Mouse (Mus musculus) fibroblast of lung, adult 2 months (primary cell): ENCODE measurements around the gene Sell.
"Not testable (repeated sequence)": the region's sequence is repeated elsewhere in the genome, so short reads cannot be mapped to it uniquely, and the experiment has no call there.

ENCODE experiments used
- DNase-seq: peaks from one replicate; pipeline ENCODE4 v3.0.0-alpha.2; 2011; ENCODE audit warnings: low read depth

Gene Sell

DNA sequence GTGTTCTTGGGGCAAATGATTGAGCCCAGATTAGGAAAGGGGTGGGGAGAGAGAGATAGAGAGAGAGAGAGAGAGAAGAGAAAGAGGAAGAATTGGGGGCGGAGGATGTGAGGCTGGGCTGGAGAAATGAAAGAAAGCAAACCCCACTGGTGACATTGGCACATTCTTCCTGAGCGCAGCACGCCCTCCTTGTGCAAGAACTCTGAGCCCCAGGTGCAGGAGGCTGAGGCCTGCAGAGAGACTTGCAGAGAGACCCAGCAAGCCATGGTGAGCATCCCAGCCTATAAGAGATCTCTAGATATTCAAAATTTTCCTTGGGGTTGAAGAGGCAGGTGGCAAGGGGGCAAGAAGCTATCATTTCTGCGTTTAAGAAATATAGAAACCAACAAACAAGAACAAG is at the start of gene Sell:
Gene Sell (plus strand): TSS at position 58 of the 400 bp plus-strand sequence.
- DNase-seq, result no peak

- DNase-seq, result no peak
Observed at GRCm38 (mm10) chr1:164014616-164015015, 47.2 kb upstream of the Sell start.

DNA sequence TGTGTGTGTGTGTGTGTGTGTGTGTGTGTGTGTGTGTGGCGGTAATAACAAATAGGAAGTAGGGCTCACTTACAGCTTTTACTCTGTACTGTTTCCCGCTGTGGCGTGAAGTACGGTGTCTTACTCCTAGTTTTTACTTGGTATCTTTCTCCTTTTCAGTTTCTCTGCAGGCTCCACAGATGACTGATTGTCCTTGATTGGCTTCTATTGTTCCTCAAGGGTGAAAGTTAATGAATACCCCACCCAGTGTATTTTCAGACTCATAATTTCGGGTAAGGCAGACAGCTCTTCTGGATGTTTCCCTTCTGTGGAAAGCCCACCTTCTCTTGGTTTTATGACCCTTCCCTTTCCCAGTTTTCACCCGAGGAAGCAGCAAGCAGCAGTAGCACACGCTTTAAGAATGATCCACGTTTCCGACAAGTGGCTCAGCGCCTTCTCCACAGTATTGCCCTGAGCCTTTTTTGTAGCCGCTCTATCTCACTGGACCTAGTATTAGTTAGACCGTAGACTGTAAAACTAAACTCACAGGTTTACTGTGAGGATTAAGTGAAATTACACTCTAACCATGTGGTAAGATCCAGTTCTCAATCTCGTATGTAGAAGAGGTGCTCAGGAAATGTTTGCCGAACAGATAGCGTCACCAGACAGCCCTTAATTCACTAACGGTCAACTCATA is 43.4 kb upstream of the Sell start:
- DNase-seq, result no peak

- DNase-seq, result no peak
Observed at GRCm38 (mm10) chr1:164019789-164020188, 42.0 kb upstream of the Sell start.

DNA sequence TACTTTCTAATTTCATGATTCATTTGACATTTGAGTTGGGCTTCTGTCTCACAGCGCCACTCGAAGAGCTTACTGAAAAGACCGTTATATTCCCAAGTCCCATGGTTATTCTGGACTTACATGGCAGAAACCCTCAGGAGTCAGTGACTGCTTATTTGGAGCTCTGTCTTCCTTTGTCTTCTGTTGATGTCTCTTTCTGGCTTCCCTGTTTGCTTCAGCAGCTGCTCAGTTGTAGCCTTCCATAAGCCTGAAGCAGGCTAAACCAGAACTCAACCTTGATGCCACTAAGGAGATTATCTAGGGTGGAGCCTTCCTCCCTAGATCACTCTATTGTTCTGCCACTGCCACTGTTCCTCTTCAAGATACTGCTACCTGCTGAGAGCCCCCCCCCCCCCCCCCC is 41.0 kb upstream of the Sell start:
- not testable (repeated sequence) for DNase-seq

- not testable (repeated sequence) for DNase-seq
Observed at GRCm38 (mm10) chr1:164022106-164022505, 39.7 kb upstream of the Sell start.

GRCm38 (mm10) chr1:164025685-164026084 is 36.1 kb upstream of the Sell start:
- DNase-seq, result no peak

DNA sequence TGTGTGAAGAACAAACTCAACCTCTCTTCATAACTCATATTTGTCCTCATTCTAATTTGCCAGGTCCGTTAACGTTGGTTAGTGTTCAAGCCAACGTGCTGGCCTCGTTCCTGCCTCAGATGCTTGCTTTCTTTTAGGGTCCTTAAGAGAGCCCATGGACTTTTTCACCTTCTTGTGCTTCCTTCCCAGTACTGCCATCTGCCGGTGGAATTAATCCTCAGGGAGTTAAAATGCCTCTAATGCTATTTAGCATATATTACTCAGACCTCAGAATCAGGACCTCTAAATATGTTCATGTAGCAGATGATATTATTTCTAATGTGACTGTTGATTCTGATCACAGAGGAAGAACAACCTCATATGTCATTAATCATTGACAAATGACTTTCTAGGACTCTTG is 34.4 kb upstream of the Sell start:
- DNase-seq, result no peak

DNA sequence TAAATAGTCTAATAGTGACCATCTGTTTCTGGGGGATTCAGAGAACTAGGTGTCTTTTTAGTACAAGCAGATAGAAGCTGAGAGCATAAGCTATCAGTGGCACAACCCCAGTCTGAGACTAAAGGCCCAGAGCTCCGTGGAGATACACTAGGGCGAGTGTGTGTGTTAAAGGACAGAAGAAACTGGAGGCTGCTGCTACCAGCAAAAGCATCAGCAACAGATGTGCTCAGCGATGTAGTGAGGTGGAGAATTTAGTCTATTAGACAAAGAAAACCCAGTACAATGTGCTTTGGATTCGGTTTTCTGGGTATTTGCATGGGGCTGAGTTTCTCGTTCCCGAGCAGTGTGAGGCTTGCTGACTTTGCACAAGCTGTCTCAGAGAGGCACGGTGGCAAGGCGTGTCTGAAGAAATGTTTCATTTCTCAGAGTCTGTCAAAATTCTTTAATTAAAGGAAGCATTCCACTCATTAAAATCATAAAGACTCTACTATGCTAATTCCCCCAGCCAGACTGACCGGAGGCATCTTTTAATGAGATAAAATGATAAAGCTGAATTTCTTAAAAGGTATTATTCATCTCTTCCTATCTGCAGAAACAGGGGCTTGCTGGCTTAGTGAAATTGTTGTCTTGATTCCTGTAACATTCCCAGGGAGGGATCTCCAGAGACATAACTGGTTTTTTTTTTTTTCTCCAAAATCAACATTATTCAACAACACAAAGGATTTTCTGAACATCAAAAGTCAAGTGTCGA is 21.2 kb upstream of the Sell start:
- no peak for DNase-seq

- DNase-seq, result no peak
Observed at GRCm38 (mm10) chr1:164043549-164043948, 18.2 kb upstream of the Sell start.

DNA sequence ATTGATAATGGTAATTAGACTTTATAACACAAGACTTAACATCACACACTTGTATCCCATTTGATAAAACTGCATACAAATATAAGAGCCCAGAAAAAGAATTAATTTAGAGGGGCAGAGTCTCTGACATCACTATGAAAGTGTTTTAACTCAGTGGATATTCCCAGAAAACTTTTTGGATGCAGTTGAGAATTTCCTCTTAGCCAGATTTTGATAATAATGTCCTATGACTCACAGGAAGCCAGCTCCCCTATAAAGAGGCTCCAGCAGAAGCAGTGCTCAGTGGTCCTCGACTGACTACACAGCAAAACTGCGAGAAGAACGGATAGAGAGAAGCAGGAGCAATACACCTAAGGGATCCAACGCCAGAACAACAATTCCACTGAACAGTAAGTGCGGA is 13.8 kb upstream of the Sell start, which contains the start of gene Sele:
Gene Sele (plus strand): TSS at position 301 of the 400 bp plus-strand sequence.
- no peak for DNase-seq

DNA sequence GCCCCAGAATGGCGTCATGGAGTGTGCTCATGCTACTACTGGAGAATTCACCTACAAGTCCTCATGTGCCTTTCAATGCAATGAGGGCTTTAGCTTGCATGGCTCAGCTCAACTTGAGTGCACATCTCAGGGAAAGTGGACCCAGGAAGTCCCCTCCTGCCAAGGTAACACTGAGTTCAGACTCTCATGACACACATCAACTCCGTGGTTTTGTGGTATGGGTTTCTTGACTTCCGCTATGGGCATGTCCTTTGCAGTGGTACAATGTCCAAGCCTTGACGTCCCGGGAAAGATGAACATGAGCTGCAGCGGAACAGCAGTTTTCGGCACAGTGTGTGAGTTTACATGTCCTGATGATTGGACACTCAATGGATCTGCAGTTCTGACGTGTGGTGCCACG is 8.2 kb upstream of the Sell start:
- no peak for DNase-seq

DNA sequence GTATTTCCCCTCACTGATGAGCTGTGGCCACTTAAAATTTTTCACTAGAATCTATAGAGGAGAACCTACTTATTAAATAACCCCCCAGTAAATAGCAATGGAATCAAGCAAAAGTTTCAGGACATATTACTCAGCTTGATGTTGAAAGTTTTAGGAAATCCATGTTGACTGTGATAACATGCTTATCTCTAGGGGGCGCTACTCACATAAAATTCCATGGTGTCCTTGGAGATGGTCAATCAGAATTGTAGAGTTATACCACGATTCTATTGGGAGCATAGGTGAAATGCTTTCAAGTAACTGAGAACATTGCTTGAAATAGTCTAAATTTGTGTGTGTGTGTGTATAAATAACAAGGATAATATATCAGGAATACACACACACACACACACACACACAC is 7.0 kb upstream of the Sell start:
- no peak for DNase-seq

DNA sequence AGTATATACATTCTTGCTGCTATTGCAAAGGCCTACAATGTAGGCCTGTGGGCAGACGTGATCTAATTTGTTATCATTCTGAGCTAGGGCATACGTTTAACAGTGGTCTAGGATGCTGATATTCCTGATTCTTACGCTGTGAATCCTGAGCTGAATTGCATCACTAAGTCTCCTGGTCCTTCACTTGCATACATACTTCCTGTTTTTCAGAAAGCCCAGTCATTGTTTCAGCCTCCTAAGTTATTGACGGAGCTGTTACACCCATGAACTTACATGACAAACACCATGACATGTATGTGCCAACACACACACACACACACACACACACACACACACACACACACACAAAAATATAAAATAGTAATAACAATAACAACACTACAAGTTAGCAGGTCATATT is 1.7 kb upstream of the Sell start:
- DNase-seq, result no peak

GRCm38 (mm10) chr1:164061278-164061677 is 504 bp upstream of the Sell start:
- peak; percentile 23 for DNase-seq

DNA sequence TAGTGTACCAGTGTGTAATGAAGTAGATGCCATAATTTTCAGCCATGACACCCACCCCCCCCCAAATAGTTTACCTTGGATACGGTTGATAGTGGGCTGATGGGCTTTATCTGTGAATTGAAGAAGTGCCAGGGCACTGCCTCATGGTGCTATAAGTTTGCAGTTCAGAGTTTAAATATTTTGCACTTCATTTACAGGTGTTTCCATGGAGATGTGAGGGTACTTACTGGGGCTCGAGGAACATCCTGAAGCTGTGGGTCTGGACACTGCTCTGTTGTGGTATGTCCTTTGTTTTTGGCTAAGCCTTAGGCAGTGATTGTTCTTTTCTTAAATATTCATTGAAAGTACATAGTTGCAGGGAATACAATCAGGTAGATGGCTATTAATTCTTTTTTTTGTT is 1.1 kb downstream of the Sell start:
- no peak for DNase-seq

DNA sequence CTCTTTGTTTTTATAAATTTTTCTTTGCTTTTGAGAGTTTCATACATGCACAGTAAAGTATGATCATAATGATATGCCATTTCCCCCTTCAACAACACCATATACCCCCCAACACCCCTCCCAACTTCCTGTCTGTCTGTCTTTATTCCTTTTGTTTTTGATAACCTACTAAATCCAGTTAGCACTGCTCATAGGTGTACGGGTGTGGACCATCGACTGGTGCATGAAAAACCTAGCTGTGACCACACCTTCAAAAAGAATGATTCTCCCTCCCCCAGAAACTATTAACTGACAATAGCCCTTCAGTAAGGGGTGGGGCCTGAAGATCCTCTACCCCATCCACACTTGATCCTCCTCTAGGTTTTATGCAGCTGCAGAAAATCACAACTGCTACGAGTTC is 2.0 kb downstream of the Sell start:
- no peak for DNase-seq

DNA sequence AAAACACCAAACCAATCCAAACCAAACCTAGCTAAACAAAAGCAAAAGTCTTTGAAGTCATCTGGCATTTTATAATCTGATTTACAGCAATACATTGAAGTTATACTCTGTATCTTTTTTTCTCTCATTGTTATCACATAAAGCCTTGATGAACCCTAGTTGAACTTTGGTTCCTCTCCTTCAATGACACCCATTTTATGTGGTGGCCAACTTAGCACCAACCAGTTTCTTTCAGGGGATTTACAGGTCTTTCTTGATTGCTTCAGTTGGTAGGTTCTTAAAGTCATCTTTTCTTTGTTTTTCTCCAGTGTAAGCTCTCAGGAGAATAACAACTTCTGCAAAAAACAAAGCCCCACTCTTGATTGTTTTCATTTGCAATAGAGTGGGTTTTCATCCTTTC is 7.5 kb downstream of the Sell start:
- no peak for DNase-seq

GRCm38 (mm10) chr1:164070461-164070860 is 8.7 kb downstream of the Sell start:
- no peak for DNase-seq

- no peak for DNase-seq
Observed at GRCm38 (mm10) chr1:164071111-164071510, 9.3 kb downstream of the Sell start.

DNA sequence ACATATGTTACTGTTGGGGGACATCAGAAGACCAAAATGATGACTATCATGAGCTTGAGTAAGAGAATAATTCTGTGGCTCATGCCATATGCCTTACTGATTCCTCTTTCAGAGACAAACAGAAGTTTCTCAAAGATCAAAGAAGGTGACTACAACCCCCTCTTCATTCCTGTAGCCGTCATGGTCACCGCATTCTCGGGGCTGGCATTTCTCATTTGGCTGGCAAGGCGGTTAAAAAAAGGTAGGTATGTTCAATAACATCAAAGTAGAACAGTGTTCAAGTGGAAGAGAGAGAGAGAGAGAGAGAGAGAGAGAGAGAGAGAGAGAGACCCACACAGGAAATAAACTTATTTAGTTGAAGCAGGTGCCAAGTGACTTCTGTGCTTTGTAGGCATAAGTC is 10.2 kb downstream of the Sell start:
- no peak for DNase-seq

DNA sequence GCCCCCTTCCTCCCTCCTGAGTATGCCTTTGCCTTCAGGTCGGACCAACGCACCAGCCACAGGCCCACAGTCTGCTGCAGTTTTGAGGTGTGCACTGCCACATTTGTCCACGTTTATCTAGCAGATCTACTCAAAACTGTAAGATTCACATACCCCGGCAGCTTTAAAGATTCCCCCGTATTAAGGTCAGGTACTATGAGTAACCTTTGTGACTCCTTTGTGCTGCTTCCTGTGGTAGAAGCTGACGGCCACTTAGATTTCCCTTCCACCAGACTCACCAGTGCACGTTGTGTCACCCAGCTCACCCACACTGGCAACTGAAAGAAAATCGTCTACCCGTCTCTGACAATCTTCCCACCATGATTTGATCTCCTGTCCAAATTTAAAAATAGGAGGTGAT is 11.3 kb downstream of the Sell start:
- DNase-seq, result no peak

GRCm38 (mm10) chr1:164073803-164074202 is 12.0 kb downstream of the Sell start:
- no peak for DNase-seq
